Mouse (Mus musculus): ENCODE results near the gene Vmn2r80. TPM values are rescaled to one million over a fixed set of nuclear protein-coding genes. Genes with fewer than 3 reads are reported as not detected.

Vmn2r80 gene
- polyA plus RNA-seq, 1 experiment from 2014 or later = not detected

- peaks cover 21% of the 10 kb centered on the region for H3K27me3 ChIP-seq
- no peak for DNase-seq (ENCODE audit: low read depth, low spot score)
- CTCF ChIA-PET = no interaction called here
- in situ Hi-C loops (cut with MboI; ENCODE audit: low pct_unique_long_range_greater_than_20kb) = no loop called here
- POLR2A ChIA-PET = no interaction called here
- ATAC-seq = no peak
- no peak for TF ChIP-seq CTCF (IDR thresholded peaks at IDR 0.05)
Measured at GRCm38 (mm10) chr10:79221606-79222005, 73.0 kb downstream of the Vmn2r80 start.

DNA sequence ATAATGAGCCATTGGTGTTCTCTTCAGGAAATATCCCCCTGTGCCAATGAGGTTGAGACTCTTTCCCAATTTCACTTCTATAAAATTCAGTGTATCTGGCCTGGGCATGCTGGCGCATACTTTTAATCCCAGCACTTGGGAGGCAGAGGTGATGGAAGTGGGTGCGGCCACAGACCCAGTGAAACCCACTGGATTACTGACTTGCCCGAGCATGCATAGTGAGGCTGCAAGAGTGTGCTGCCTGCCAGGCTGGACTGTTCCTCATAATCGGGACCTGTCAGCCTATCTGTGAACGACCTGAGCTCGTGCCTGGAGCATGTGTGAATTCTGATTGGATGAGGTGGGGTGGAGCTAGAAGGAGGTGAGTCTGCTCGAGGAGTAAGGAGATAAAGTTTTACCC is 73.6 kb downstream of the Vmn2r80 start:
- ChIA-PET CTCF (no interaction called here), POLR2A (no interaction called here)
- no peak for ATAC-seq
- peaks cover 21% of the 10 kb centered on the region for H3K27me3 ChIP-seq
- DNase-seq (ENCODE audit: low read depth, low spot score) = no peak
- in situ Hi-C loops (cut with MboI; ENCODE audit: low pct_unique_long_range_greater_than_20kb) = no loop called here
- TF ChIP-seq CTCF (IDR thresholded peaks at IDR 0.05) = no peak

Other genes with a start within 250 kb of the Vmn2r80 start
- not detected for gene Olfr1354, start 235.6 kb upstream of the Vmn2r80 start, polyA plus RNA-seq (2021)
- gene Olfr8, start 198.1 kb upstream of the Vmn2r80 start, polyA plus RNA-seq (2021) = not detected
- not detected for gene Olfr1353, start 185.5 kb upstream of the Vmn2r80 start, polyA plus RNA-seq (2021)
- gene Olfr1352, start 167.7 kb upstream of the Vmn2r80 start, polyA plus RNA-seq (2021) = not detected
- gene Olfr1351, start 136.3 kb upstream of the Vmn2r80 start, polyA plus RNA-seq (2021) = not detected
- gene Olfr57, start 120.0 kb upstream of the Vmn2r80 start, polyA plus RNA-seq (2021) = not detected
- gene 2610008E11Rik, start 51.2 kb upstream of the Vmn2r80 start, polyA plus RNA-seq (2021) = 13.4 TPM
- not detected for gene Vmn2r81, start 98.9 kb downstream of the Vmn2r80 start, polyA plus RNA-seq (2021)
- gene Vmn2r82, start 207.8 kb downstream of the Vmn2r80 start, polyA plus RNA-seq (2021) = not detected

Measured in Patski (cell line).